Mouse (Mus musculus) limb, embryonic 10.5 days (tissue): ENCODE results near the gene Snw1. TPM values are rescaled to one million over a fixed set of nuclear protein-coding genes. Genes with fewer than 3 reads are reported as not detected.

Experiments
- DNase-seq: peaks from one replicate; pipeline ENCODE4 v3.0.0-alpha.2; 2017; ENCODE audit warnings: low spot score
- H3K27ac ChIP-seq: fragments of 300-500 bp; sonication (generic); 2 replicates; pipeline ENCODE4 v1.5.1; 2016; ENCODE audit warnings: mild to moderate bottlenecking
- H3K27me3 ChIP-seq: fragments of 300-500 bp; sonication (generic); 2 replicates; pipeline ENCODE4 v1.6.1; 2016; ENCODE audit warnings: low read depth, mild to moderate bottlenecking; ENCODE audit not compliant: poor library complexity, severe bottlenecking
- H3K36me3 ChIP-seq: fragments of 300-500 bp; sonication (generic); 2 replicates; pipeline ENCODE4 v1.6.1; 2016; ENCODE audit warnings: mild to moderate bottlenecking, moderate library complexity
- H3K4me1 ChIP-seq: fragments of 300-500 bp; sonication (generic); 2 replicates; pipeline ENCODE4 v1.6.1; 2016
- H3K4me3 ChIP-seq: fragments of 300-500 bp; sonication (generic); 2 replicates; pipeline ENCODE4 v1.5.1; 2016; ENCODE audit warnings: mild to moderate bottlenecking, moderate library complexity
- H3K9me3 ChIP-seq: fragments of 300-500 bp; sonication (generic); replicated peaks from 2 replicates; pipeline ENCODE4 v1.6.1; 2016; ENCODE audit warnings: mild to moderate bottlenecking
- WGBS: fragments of 180-500 bp; shearing (Covaris S2); methylation state at CpG from one replicate; pipeline ENCODE4 v1.1.7; 2016; 5-methylcytosine and 5-hydroxymethylcytosine counted together
- polyA plus RNA-seq: library from polyadenylated mRNA; unstranded; fragments of >200 nt; fragmentation: Nextera tagmentation; extraction: Ambion mirVana; gene quantifications from 2 replicates; pipeline ENCODE4 v1.2.1, GENCODE M21; 2016

Snw1 gene
- polyA plus RNA-seq, 1 experiment from 2014 or later, result 153 TPM

DNA sequence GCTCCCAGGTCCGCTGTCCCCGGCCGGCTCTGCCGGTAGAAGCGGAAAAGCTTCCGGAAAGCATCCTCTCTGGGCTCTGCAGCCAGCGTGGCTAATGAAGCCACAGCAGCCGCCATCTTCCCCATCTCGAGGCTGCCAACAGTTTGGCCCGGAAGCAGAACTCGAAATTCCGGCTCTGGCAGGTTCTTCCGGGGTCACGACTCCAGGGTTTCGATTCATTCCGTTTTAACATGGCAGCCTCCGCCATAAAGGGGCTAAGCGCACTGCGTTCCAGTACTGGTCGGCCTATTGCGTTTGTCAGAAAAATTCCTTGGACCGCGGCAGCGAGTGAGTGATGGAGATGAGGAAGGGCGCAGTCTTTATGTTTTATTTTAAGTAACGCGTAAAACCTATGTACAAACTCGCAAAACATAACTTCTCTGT lies 28.4 kb downstream of the Snw1 start, which contains the start of the genes Slirp and Alkbh1:
Gene Slirp (plus strand): TSS at position 197 of the 423 bp plus-strand sequence.
Gene Alkbh1 (minus strand): TSS at position 318 of the 423 bp plus-strand sequence.
- H3K36me3 ChIP-seq, result peaks cover 62% of the 10 kb centered on the region
- under 1% methylated on average over 28 of the region's 28 CpGs for WGBS

DNA sequence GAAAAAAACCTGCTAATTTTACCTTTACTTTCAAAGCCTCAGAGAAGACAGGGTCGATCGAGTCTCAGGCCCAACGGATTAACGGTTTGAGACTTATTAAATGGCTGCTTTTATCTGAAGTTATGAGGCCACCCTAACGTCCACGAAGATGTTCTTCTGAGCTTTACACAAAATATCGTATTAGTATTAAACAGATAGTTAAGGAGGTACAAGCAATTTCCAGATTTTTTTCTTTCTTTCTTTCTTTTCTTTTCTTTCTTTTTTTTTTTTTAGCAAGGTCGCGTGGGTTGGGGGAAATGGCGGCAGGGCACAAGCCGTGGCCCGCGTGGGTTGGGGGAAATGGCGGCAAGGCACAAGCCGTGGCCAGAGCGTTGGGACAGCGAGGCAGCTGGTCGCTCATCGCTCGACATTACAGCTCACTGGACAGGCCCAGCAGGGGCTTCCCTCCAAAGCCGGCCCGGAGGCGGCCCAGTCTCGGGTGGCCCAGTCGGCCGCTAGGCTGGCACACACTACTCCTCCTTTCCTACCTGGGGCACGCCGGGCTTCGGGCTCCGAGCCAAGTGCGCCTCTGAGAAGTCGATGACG lies 28.9 kb downstream of the Snw1 start:
- H3K4me3 ChIP-seq, result peak overlapping the region; percentile 86
- H3K27me3 ChIP-seq, result no peaks in the 10 kb centered on the region
- H3K36me3 ChIP-seq, result peaks cover 62% of the 10 kb centered on the region
- no peak for DNase-seq
- under 1% methylated on average over 33 of the region's 33 CpGs for WGBS
- peak overlapping the region; percentile 96 for H3K27ac ChIP-seq
- H3K4me1 ChIP-seq, result peaks cover 17% of the 10 kb centered on the region
- no peaks in the 10 kb centered on the region for H3K9me3 ChIP-seq

More for the DNA sequence above, 28.4 kb downstream of the Snw1 start, which contains the start of the genes Slirp and Alkbh1:
- Histone ChIP-seq H3K27me3 (no peaks in the 10 kb centered on the region), H3K9me3 (no peaks in the 10 kb centered on the region), H3K4me3 (peak within 1 kb of the TSS; percentile 86), H3K27ac (peak within 1 kb of the TSS; percentile 96), H3K4me1 (peaks cover 17% of the 10 kb centered on the region)
- DNase-seq, result peak; percentile 92

DNA sequence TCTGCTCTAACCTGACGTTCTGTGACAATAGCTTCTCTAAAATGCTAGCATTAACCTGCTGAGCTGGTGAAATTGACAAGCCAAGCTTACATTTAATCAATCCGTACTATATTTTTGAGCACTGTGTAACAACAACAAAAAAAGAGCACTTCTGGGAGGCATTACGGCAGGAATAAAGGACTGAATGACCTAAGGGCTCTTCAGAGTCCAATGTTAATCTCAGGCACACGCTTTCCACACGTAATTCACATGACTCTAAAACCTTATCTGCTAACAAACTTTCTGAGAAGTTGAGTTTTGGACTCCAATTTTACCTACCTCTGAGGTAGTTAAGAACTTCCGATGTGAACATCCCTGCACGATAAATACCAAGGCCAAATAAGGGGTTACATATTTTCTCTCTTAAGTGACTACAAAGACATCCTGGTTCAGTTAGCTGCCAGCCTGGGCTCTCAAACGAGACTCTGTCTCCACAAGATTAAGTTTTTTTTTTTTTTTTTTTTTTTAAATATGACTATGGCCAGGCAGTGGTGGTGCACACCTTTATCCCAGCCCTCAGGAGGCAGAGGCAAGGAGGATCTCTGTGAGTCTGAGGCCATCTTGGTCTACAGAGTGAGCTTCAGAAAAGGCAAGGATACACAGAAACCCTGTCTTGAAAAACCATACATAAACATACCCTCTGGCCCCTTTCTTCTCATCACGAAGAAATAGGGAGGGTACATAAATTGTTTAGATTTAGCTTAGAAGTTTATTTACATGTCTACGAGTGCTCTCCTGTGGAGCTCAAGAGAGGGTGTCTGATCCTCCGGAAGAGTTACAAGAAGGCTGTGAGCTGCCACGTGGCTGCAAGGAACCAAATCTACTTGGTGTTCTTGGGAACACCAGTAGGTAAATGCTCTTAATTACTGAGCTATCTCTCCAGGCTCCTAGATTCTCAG lies 29.6 kb downstream of the Snw1 start:
- Histone ChIP-seq H3K9me3 (no peaks in the 10 kb centered on the region), H3K4me3 (peak overlapping the region; percentile 86), H3K36me3 (peaks cover 62% of the 10 kb centered on the region), H3K27me3 (no peaks in the 10 kb centered on the region), H3K4me1 (peaks cover 17% of the 10 kb centered on the region), H3K27ac (peak overlapping the region; percentile 96)
- DNase-seq, result no peak
- WGBS, result 34% methylated on average over 12 of the region's 12 CpGs

DNA sequence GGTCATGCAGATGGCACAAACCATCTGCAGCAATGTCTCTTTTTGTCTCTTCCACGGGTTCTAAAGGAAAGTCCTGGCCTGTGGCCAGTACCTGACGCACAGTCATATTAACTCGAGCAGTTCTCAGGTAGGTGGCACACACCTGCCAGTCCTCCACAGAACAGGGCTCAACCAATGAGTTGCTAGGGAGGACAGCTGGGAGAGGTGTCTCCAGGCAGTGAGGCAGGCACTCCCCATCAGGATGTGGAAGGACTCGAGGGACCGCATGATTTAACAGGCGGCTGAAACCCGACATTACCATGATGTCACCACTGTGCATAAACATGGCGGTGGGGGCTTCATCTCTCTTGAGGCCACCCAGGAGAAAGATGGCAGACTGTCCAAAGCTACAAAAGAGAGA lies 43.2 kb downstream of the Snw1 start:
- WGBS, result 87% methylated on average over 8 of the region's 8 CpGs
- no peaks in the 10 kb centered on the region for H3K9me3 ChIP-seq
- no peak overlapping the region for H3K27ac ChIP-seq
- no peaks in the 10 kb centered on the region for H3K27me3 ChIP-seq
- H3K4me1 ChIP-seq, result no peaks in the 10 kb centered on the region
- H3K36me3 ChIP-seq, result peaks cover 99% of the 10 kb centered on the region
- no peak for DNase-seq
- H3K4me3 ChIP-seq, result no peak overlapping the region

DNA sequence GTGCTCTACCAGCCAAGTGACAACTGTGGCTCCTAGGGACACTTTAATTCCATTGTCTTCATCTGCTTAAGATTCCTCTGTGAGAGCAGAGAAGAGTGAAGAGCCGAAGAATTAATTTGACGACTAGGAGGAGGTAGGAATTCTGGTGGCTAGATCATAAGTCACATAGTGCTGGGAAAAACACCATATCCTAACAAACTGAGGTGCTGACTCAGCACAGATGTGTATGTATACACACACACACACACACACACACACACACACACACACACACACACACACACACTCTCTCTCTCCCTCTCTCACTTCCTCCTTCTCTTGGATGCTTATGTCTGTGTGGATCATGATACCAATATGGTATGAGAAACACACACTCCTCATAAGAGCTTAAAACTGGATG lies 43.8 kb downstream of the Snw1 start:
- H3K4me3 ChIP-seq, result no peak overlapping the region

DNA sequence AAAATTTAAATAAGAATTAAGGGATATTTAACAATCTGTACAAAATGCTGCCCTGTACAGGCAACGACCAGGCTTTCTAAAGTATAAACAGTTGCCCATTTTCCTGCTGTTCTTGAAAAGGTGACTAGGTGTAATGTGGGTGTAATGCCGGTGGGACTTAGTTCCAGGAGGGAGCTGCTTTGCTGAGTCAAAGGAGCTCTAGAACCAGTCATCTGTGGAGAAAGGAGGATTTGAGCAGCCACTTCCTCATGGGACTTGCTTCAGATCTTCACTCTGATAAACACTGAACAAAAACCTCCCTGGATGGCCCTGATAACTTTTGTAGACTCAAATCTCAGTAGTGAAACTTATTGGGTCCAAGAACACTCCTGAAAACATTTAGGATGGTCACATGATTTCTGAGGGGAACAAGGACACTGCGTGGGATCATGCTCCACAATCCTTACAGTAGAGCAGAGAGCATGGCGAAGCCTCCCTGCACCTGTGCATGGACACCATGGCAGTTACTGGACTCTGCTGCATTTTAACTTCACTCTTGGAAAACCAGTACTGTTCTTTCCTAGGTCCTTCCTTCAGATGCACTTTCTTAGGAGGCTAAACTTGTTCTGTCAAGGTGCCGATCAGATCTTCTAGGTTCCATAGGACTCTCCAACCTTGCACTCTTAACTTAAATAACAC lies 45.6 kb downstream of the Snw1 start:
- H3K4me1 ChIP-seq, result no peaks in the 10 kb centered on the region
- no peak overlapping the region for H3K27ac ChIP-seq
- 96% methylated on average over 5 of the region's 5 CpGs for WGBS
- no peak overlapping the region for H3K4me3 ChIP-seq
- H3K36me3 ChIP-seq, result peaks cover 91% of the 10 kb centered on the region
- no peak for DNase-seq
- no peaks in the 10 kb centered on the region for H3K9me3 ChIP-seq
- H3K27me3 ChIP-seq, result no peaks in the 10 kb centered on the region

More for the DNA sequence above, 43.8 kb downstream of the Snw1 start:
- no peaks in the 10 kb centered on the region for H3K9me3 ChIP-seq
- no peak for DNase-seq
- H3K36me3 ChIP-seq, result peaks cover 99% of the 10 kb centered on the region
- WGBS, result 88% methylated on average over 2 of the region's 2 CpGs
- no peak overlapping the region for H3K27ac ChIP-seq
- no peaks in the 10 kb centered on the region for H3K4me1 ChIP-seq
- H3K27me3 ChIP-seq, result no peaks in the 10 kb centered on the region

DNA sequence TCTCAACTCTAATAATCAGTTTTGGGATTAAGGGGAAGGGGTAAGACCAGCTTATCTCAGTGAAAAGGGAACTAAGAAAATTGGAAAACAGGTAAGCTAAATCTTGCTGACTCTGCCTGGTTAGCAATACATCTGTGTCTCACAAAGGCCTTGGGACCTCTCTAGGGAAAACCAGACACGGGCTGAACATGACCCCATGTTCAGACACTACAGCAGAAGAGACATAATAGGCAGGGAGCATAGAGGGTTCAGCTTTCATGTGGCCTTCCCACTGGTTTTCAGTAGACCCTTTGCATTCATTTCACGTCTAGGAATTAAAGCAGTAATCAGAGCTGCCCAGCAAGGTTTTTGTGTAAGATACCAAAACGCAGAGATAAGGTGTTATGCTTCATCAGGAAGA lies 47.6 kb downstream of the Snw1 start:
- no peaks in the 10 kb centered on the region for H3K9me3 ChIP-seq
- H3K27ac ChIP-seq, result no peak overlapping the region
- 45% methylated on average over 3 of the region's 3 CpGs for WGBS
- no peaks in the 10 kb centered on the region for H3K4me1 ChIP-seq
- H3K4me3 ChIP-seq, result no peak overlapping the region
- DNase-seq, result no peak
- peaks cover 72% of the 10 kb centered on the region for H3K36me3 ChIP-seq
- H3K27me3 ChIP-seq, result no peaks in the 10 kb centered on the region

DNA sequence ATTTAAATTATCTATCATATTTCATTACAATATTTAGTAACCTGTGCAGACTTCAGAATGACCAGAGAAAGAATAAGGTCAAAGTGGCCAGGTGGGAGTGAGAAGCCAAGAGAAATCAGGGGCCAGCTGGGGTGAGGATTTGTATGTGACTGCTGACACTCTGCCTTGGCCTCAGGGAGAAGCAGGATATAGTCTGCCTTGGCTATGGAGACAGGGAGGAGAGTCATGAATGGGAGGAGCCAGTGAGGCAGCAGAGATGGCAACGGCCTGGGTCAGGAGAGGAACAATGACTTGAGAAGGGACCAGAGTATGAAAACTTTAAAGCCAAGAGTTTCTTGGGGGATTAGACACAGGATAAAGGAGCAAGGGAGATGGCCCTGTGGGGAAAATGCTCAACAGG lies 48.4 kb downstream of the Snw1 start:
- no peak overlapping the region for H3K4me3 ChIP-seq
- no peaks in the 10 kb centered on the region for H3K9me3 ChIP-seq
- no peaks in the 10 kb centered on the region for H3K27me3 ChIP-seq
- peaks cover 63% of the 10 kb centered on the region for H3K36me3 ChIP-seq
- 65% methylated on average over 1 of the region's 1 CpGs for WGBS
- H3K4me1 ChIP-seq, result no peaks in the 10 kb centered on the region
- DNase-seq, result no peak
- no peak overlapping the region for H3K27ac ChIP-seq

DNA sequence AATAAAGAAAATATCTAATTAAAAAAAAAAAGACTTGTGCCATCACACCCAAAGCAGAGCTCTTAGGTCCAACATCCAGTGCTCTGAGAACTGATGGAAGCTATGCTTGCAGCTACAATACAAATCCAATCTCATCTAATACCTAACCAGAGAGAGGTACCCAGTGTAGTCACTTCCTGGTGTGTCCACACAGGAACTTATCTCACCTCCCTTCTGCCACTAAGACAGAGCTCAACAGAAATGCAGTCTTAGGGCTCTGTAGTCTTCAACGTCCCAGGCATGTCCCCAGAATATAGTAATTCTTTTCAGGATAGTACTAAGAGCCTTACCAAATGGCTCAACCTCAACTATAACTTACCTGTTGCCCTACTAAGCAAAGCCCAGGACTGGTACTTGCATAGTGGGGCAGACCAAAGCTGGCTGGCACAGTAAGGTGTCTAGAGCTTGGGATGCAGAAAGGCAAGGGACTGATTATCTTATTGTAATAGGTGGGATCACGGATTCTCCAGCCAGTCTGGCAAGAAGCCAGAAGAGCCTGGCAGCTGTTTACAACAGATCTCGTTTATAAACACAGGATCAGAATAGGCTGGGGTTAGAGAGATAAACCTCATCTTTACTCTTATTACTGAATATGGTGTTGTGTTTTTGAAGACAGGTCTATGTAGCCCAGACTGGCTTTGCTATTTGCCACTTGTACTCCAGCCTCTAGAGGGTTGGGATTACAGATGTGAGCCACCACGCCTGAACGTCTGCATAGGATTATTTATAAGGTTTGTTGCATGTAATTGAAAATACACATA lies 50.2 kb downstream of the Snw1 start:
- no peak overlapping the region for H3K27ac ChIP-seq
- no peaks in the 10 kb centered on the region for H3K27me3 ChIP-seq
- WGBS, result 88% methylated on average over 5 of the region's 5 CpGs
- no peak for DNase-seq
- peaks cover 46% of the 10 kb centered on the region for H3K36me3 ChIP-seq
- no peaks in the 10 kb centered on the region for H3K9me3 ChIP-seq
- H3K4me3 ChIP-seq, result no peak overlapping the region
- no peaks in the 10 kb centered on the region for H3K4me1 ChIP-seq

DNA sequence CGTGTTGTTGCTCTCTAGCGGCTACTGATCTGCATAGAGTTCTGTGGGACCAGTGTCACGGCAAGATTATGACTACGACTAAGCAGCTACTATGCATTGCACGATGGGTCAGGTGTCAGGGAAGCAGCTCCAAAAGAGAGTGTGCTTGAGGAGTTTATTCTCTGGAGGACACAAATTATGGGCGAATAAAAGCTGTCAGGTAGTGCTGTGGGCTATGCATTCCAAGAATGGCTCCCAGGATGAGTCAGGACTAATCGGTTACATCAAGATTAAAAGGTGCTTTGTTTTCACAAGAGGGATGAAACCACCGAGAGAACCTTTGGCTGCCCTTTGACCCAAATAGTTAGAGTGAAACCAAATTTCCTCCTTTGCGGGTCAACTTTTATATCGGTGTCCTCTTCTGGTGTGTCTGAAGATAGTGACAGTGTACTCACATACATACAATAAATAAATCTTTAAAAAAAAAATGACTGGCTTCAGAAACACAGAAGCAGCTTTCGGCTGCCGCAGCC lies 52.0 kb downstream of the Snw1 start:
- Histone ChIP-seq H3K27me3 (no peaks in the 10 kb centered on the region), H3K4me1 (no peaks in the 10 kb centered on the region), H3K9me3 (no peaks in the 10 kb centered on the region), H3K27ac (no peak overlapping the region), H3K36me3 (peaks cover 27% of the 10 kb centered on the region), H3K4me3 (no peak overlapping the region)
- no peak for DNase-seq
- 86% methylated on average over 12 of the region's 12 CpGs for WGBS

DNA sequence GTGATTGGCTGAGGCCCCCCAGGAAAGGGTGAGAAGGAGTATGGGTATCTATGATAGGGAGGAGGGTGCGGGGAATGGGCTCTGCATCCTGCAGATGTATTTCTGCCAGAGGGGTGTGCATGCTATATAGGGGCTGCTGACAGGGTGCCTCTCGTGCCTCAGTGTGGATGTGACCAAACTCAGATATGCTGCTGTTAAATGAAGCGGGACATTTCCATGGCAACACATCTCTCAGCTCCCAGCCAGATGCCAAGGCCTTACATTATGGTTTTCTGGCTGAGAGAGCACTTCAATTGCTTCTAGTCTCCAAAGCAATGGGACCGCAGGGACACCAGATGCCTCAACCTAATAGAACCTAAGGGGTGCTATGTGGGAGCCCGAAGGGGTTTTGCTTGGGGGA lies 53.2 kb downstream of the Snw1 start:
- Histone ChIP-seq H3K36me3 (peaks cover 16% of the 10 kb centered on the region), H3K27me3 (no peaks in the 10 kb centered on the region), H3K4me3 (no peak overlapping the region), H3K27ac (no peak overlapping the region), H3K4me1 (no peaks in the 10 kb centered on the region), H3K9me3 (no peaks in the 10 kb centered on the region)
- no peak for DNase-seq
- 88% methylated on average over 5 of the region's 5 CpGs for WGBS

DNA sequence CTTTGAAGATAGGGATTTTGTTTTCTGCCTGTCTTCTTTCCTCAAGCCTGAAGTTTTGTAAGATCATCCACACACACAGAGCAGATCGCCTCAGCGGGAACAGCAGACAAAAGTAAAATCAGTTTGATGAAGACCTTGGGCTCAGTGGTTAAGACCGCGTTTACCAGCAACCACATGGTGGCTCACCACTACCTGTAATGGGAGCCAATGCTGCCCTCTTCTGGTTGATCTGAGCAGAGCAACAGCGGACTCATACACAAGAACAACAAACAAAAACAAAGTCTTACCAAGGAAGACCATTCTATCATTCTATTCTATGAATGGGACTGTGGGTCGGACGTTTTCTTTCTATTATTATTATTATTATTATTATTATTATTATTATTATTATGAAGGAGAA lies 55.4 kb downstream of the Snw1 start:
- H3K36me3 ChIP-seq, result no peaks in the 10 kb centered on the region
- 32% methylated on average over 7 of the region's 7 CpGs for WGBS

More for the DNA sequence above, 55.4 kb downstream of the Snw1 start:
- no peaks in the 10 kb centered on the region for H3K4me1 ChIP-seq
- H3K9me3 ChIP-seq, result no peaks in the 10 kb centered on the region
- peak; percentile 69 for DNase-seq
- no peaks in the 10 kb centered on the region for H3K27me3 ChIP-seq
- H3K4me3 ChIP-seq, result no peak overlapping the region
- no peak overlapping the region for H3K27ac ChIP-seq
